Mouse (Mus musculus) thymus, postnatal 4 days (tissue): ENCODE results near the gene Tuba1c.
"Not testable (repeated sequence)": the region's sequence is repeated elsewhere in the genome, so short reads cannot be mapped to it uniquely, and the experiment has no call there.

Experiments
- DNase-seq: peaks from one replicate; pipeline ENCODE4 v3.0.0; 2021

Gene Tuba1c

GRCm38 (mm10) chr15:99032041-99032725 is 2.5 kb downstream of the Tuba1c start:
- DNase-seq, result no peak

- DNase-seq, result no peak
These were observed 3.1 kb downstream of the Tuba1c start for GRCm38 (mm10) chr15:99032726-99033250.

- no peak for DNase-seq
These were observed 4.0 kb downstream of the Tuba1c start for GRCm38 (mm10) chr15:99033498-99034270.

GRCm38 (mm10) chr15:99035431-99035830 is 5.7 kb downstream of the Tuba1c start:
- no peak for DNase-seq

GRCm38 (mm10) chr15:99036249-99036905 is 6.7 kb downstream of the Tuba1c start:
- no peak for DNase-seq

GRCm38 (mm10) chr15:99038025-99038424 is 8.3 kb downstream of the Tuba1c start:
- DNase-seq, result no peak

GRCm38 (mm10) chr15:99038797-99039196 is 9.1 kb downstream of the Tuba1c start:
- DNase-seq, result no peak

- no peak for DNase-seq
These were observed 9.6 kb downstream of the Tuba1c start for GRCm38 (mm10) chr15:99039306-99039705.

GRCm38 (mm10) chr15:99039996-99040919 is 10.6 kb downstream of the Tuba1c start:
- DNase-seq, result no peak

- DNase-seq, result no peak
These were observed 11.5 kb downstream of the Tuba1c start for GRCm38 (mm10) chr15:99040920-99041856.

- DNase-seq, result no peak
These were observed 12.6 kb downstream of the Tuba1c start for GRCm38 (mm10) chr15:99042334-99042733.

GRCm38 (mm10) chr15:99044854-99045253 is 15.2 kb downstream of the Tuba1c start:
- no peak for DNase-seq

- not testable (repeated sequence) for DNase-seq
These were observed 16.0 kb downstream of the Tuba1c start for GRCm38 (mm10) chr15:99045734-99046133.

- peak; percentile 60 for DNase-seq
These were observed 20.0 kb downstream of the Tuba1c start for GRCm38 (mm10) chr15:99049473-99050253.

- DNase-seq, result no peak
These were observed 23.7 kb downstream of the Tuba1c start for GRCm38 (mm10) chr15:99053373-99053772.

GRCm38 (mm10) chr15:99055040-99055439 is 25.3 kb downstream of the Tuba1c start, which contains the start of gene Prph:
TSS of gene Prph (plus strand) at chr15:99055174.
- no peak for DNase-seq

GRCm38 (mm10) chr15:99055511-99055961 is 25.8 kb downstream of the Tuba1c start:
- DNase-seq, result peak; percentile 49

- peak; percentile 85 for DNase-seq
These were observed 26.6 kb downstream of the Tuba1c start for GRCm38 (mm10) chr15:99056332-99056731.

- DNase-seq, result no peak
These were observed 36.0 kb downstream of the Tuba1c start for GRCm38 (mm10) chr15:99065557-99066165.

- DNase-seq, result no peak
These were observed 42.3 kb downstream of the Tuba1c start for GRCm38 (mm10) chr15:99071988-99072387.
